In genomic region chr8:120758005-120758404, GRCm38 (mm10) we compare ENCODE assay signal across 23 mouse cellular contexts.
"Had no signal": no experiment of that assay in that cellular context is flagged by ENCODE, and none has a peak within 500 bp of the region (broad histone marks: within the 10 kb centered on the region; RNA-seq: fewer than 3 reads in every experiment).

No protein-coding gene starts in this region.

- H3K4me1 ChIP-seq: heart, embryonic 12.5 days had no signal

- H3K4me2 ChIP-seq: heart, embryonic 12.5 days; hindbrain, embryonic 14.5 days; intestine, embryonic 15.5 days; kidney, embryonic 15.5 days; limb, embryonic 13.5 days; limb, embryonic 15.5 days had no signal

- H3K27me3 ChIP-seq: intestine, embryonic 15.5 days had no signal

- H3K9me3 ChIP-seq: heart, embryonic 10.5 days; heart, embryonic 12.5 days; intestine, embryonic 15.5 days; kidney, embryonic 15.5 days; limb, embryonic 13.5 days; limb, embryonic 15.5 days had no signal

- H3K9ac ChIP-seq: heart, embryonic 12.5 days; hindbrain, embryonic 14.5 days; intestine, embryonic 15.5 days; kidney, embryonic 15.5 days; limb, embryonic 13.5 days; limb, embryonic 15.5 days had no signal

- ATAC-seq: hindbrain, embryonic 16.5 days; inflammation-experienced regulatory T-cells, adult 6 months; intestine, embryonic 15.5 days; intestine, postnatal 0 days had no signal

- DNase-seq: gastrocnemius, adult 2 months; gastrocnemius, postnatal 10 days; gastrocnemius, postnatal 25 days; heart, adult 18-20 months; heart, postnatal 10 days; heart, postnatal 4 days; kidney, adult 9 months; kidney, postnatal 14 days; kidney, postnatal 36 days; layer of hippocampus, adult 9-11 months; layer of hippocampus, postnatal 36 days; left cerebral cortex, postnatal 4 days had no signal

- H3K4me3 ChIP-seq: gastrocnemius, adult 2 months; heart, embryonic 10.5 days; heart, embryonic 12.5 days; intestine, embryonic 15.5 days; kidney, embryonic 15.5 days; limb, embryonic 13.5 days; limb, embryonic 15.5 days had no signal

- H3K27ac ChIP-seq: gastrocnemius, adult 2 months; heart, embryonic 10.5 days; hindbrain, embryonic 14.5 days; intestine, embryonic 15.5 days; kidney, embryonic 15.5 days; kidney, postnatal 0 days; limb, embryonic 13.5 days; limb, embryonic 15.5 days had no signal

- H3K36me3 ChIP-seq: heart, embryonic 10.5 days; heart, embryonic 12.5 days; intestine, embryonic 15.5 days; kidney, embryonic 15.5 days; limb, embryonic 13.5 days; limb, embryonic 15.5 days had no signal
